Mouse (Mus musculus) neutrophil, adult 5-6 weeks (primary cell): ENCODE measurements around the gene Wwox. TPM values are rescaled to one million over a fixed set of nuclear protein-coding genes. Genes with fewer than 3 reads are reported as not detected.

Experiments used
- ATAC-seq: fragments of 151-379, 151-347 bp; 2 replicates; pipeline ENCODE4 v1.8.0; 2017; ENCODE audit warnings: mild to moderate bottlenecking, moderate TSS enrichment; ENCODE audit not compliant: insufficient number of reproducible peaks, poor library complexity, low FRiP score, severe bottlenecking; ENCODE audit errors: extremely low read depth
- total RNA-seq: library from RNA; stranded (forward); fragments of 200-1000 nt; gene quantifications from 2 replicates; pipeline ENCODE4 v1.2.3, GENCODE M21; 2017

Gene Wwox
- total RNA-seq, 1 experiment from 2014 or later = 7.7 TPM

DNA sequence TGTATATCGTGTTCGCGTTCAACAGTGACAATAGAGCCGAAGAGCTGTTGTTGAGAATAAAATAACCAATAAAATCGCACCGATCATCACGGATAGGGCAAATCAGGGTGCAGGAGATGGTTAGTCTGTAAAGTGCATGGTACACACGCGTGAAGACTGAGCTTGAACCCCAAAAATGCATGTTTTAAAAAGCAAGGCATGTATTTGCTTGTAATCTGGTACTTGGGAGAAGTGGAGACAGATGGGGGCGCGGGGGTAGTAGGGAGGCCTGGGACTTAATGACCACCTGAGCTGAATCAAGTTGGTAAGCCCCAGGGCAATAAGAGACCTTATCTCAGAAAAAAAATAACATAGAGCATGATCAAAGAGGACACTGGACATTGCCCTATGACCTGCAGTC lies 919.0 kb downstream of the Wwox start:
- ATAC-seq = no peak

DNA sequence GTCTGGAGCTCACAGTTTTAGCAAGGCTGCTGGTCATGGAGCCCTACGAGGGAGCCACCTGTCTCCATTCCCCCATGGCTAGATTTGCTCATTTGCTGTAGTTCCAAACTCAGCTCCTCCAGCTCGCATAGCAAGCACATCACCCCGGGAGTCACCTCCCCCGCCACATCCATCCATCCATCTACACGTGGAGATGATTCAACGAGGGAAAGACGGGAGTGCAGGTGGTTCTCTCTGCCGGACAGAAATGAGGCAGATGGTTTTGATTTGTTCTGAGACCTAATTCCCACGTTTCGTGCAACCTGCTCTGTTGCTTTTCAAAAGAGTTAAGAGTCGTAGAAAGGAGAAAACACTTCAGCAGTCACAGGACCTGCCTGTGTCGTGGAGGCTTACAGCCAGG lies 920.2 kb downstream of the Wwox start:
- no peak for ATAC-seq

DNA sequence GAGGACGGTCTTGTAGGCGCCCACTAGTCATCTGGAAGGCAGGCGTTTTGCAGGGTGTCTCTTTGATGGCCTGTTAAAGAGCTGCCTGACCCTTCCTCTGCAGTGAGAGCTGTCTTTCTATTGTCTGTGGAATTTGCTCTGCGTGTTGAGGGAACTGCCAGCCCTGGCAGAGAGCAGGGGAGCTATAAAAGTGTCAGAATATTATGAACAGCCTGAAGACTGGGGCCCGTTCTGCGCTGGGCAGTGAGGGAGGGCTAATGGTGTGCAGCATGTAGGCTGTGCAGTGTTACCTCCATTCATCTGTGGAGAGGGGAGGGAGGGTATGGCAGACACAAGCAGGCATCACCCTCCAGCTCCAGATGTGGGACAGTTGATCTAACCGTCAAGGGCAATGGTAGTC lies 923.1 kb downstream of the Wwox start:
- ATAC-seq = no peak

DNA sequence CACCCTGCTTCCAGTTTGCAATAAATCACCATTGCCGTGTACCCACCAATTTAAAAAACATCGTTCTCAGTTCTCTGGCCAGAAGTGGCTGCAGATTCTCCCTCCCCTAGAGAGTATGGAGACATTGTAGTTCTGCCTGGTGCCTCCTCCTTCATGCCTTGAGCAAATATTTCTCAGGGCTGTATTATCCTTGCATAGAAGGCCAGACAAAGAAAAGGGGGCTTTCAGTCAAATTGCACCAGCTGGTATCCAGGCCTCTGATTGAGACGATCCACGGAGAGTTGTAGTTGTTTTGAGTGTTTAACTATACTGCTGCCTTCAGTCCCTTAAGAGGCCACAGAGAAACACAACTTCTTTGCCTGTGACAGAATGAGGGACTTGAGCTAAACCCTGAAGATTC lies 935.5 kb downstream of the Wwox start:
- ATAC-seq = no peak

DNA sequence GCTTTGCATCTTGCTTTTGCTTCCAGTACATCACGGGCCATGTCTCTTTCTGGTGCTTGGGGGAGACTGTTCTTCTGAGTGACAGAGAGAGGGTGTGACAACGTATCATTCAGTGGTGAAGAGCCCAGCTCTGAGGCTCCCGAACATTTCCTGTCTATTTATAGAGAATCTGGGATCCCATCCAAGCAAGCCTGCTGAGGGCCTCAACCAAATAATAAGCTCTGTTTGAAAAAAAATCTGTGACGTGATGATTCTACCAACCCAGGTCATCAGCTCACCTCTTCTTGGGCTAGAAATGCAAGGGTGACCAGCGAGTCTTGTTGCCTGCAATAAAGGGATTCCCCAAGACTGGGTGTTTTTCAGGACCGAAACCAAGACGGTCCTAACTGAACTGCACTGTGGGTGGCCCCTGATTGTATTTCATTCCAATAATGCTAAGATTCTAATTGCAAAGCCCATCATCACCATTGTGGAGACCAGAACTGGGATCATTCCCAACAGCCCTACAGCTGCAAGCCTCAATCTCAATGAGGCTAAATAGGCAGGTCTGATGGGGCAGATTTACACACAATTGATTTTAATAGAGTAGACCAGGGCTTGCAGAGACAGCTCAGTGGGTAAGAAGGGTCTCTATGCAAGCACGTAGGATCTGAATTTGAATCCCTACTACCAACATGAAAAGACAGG lies 936.0 kb downstream of the Wwox start:
- no peak for ATAC-seq

DNA sequence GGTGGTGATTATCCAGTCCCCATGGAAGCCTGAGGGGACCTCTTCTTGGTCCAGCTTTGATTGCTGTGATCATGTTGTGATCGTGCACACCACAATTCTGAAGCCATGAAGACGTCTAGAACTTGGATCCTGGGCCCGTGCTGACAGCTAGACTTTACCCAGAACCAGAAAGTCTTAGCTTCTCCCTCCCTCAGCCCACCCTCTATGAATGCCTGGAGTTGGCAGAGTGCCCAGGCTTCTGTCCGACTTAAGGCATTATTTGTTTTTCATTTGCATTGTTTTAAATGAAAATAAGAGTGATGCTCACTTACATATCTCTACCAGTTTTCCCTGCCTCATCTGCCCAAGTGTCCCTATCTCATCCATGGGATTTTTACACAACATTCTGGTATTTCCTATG lies 937.9 kb downstream of the Wwox start:
- no peak for ATAC-seq

DNA sequence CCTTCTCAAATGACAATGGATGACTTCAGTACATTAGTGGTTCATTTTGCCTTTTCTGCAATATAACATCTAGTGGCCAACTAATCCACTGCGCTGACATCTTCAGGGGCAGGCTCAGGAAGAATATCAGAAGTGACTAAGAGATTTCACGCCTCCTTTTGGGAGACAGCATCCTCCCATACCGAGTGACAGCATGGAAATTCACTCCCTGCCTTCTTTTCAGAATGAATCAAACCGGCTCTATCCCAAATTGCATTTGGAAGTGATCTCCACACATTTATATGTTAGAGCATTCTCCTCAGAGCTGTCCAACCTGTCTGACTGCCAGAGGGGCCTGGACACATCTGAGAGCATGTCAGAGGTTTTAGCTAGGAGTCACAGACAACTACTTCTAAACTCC lies 940.6 kb downstream of the Wwox start:
- ATAC-seq = no peak

DNA sequence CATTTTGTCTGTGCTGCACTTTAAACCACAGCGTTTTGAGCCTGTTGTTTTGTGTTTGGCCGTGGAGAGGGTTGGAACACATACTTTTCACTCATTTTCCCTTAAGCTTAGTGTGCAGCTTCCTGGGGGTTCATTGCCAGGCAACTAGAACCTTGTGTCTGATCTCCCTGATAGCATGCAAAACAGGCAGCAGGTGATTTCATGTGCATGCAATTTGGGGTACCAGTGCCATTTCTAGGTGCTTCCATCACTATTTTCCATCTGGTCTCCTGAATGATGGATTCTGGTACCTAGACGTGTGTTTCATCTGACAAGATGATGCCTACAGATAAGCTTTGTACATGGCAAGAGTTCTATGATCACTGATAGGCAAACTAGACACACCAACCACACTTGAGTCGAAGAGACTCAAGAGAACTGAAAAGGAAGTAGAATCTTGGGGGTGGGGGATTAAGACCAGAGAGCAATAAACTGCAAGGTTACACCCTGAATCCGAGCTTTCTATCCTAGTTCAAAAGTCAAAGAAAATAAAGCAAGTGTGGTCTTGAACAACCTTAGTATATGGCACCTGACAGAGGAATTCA lies 951.6 kb downstream of the Wwox start:
- ATAC-seq = no peak

DNA sequence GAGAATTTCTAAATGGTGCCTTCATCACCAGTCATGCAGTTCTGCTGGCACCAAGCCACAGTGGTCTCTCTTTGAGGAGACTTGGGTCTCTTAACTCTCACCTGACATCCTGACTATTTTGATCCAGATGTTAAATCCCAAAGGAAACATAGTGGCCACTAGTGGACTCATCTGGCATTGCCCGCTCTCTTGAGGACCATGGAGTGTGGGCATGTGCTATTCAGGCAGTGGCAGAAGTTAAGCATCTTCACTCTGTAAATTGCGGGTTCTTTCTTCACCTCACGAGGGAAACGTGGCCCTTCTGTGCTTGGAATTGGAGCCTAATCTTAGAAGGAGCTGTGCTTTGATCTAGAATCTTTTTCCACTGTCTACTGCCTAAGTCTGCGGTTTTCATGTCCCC lies 956.4 kb downstream of the Wwox start:
- no peak for ATAC-seq

DNA sequence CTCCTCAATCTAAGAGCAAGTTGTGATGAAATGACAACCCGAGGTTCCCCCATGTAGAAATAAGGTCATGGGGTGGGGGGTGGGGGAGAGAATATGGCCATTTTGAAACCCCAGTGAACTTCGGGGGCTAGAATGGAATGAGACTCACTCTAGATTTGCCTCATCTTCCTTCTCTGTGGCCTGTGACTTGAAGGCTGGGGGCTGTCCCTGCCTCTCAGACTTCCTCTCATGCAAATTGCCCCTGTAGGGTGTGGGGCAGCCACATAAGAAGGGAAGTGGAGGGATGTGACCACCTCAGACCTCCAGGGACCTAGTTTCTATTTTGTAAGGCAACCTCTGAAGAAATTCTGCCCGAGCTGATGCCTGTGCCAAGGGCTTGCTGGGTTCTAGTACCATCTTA lies 958.5 kb downstream of the Wwox start:
- peak; percentile 99 for ATAC-seq

DNA sequence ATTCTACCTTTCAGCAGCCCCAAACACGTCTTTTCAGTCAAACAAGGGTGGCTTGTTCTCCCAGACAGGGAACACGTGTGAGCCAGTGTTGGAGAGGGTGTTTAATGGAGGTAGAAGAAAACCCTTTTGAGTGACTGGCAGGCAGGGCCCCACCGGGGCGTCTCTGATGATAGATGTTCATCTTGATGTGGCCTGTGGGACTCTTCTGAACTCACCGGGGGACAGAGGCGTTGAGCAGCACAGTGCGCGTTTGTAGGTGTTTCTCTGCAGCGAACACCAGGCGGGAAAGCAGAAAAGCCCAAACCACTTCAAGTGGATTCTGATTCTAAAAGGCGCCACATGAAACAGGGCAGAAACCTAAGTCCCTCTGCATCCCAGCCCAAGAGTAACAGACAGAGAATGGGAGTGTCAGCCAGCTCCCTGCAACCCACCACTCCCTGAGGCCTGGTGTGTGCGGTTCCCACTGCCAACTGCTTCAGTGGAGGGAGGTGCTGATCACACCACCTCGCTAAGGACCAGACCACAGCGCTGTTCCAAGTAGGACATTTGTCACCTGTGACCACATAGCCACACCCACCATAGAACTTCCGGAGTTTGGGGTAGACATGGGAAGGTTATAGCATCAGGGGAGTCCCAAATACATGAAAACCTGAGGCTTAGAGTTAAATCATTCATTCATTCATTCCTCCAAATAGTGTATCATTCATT lies 960.7 kb downstream of the Wwox start:
- no peak for ATAC-seq

Other genes with a start within 250 kb of the Wwox start
- gene Vat1l, start 234.0 kb upstream of the Wwox start, total RNA-seq = not detected in 2 replicates
- not detected in 2 replicates for gene Clec3a, start 21.6 kb upstream of the Wwox start, total RNA-seq